Mouse (Mus musculus): ENCODE measurements around the gene Dnajb14.

DNA sequence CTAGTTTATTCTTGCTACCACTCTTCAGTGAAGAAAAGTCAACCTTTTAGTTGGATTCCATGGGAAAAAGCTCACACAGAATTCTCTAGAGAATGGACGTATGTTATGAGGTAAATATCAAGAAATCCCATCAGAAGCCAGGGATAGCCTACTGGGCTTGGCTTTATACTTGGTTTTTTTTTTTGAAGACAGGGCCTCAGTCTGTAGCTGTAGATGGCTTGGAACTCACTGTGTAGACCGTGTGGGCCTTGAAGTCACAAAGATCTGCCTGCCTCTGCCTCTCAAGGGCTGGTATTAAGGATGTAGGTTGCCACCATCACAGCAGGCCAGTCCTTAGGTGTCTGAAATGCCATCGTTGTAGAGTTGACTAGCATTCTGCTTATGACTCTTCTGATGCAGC is 4.9 kb upstream of the Dnajb14 start:
- TF ChIP-seq CTCF (IDR thresholded peaks at IDR 0.05; ENCODE audit: control insufficient read depth, insufficient read depth, insufficient read length) (no peak), CEBPB (IDR thresholded peaks at IDR 0.05; ENCODE audit: low read depth) (no peak), MYOD1 (IDR thresholded peaks at IDR 0.05; ENCODE audit: control insufficient read depth, insufficient read length, low read depth) (no peak)

Data from C2C12 (cell line).